Mouse (Mus musculus) forebrain, embryonic 13.5 days (tissue): ENCODE results near the gene Gm13199. TPM values are rescaled to one million over a fixed set of nuclear protein-coding genes. Genes with fewer than 3 reads are reported as not detected.

Experiments
- polyA plus RNA-seq: library from polyadenylated mRNA; unstranded; fragments of >200 nt; fragmentation: Nextera tagmentation; extraction: Ambion mirVana; gene quantifications from 2 replicates; pipeline ENCODE4 v1.2.1, GENCODE M21; 2015

The Gm13199 gene
- polyA plus RNA-seq, 1 experiment from 2014 or later: 2.3 TPM

Other genes starting within 250 kb of the Gm13199 start
- 2.8 and 3.9 TPM in 2 replicates for gene Camk1d, start 148.4 kb downstream of the Gm13199 start, polyA plus RNA-seq
- gene Nudt5, start 17.9 kb downstream of the Gm13199 start, polyA plus RNA-seq: 56.3 and 58.4 TPM in 2 replicates
- gene Cdc123, start 17.8 kb downstream of the Gm13199 start, polyA plus RNA-seq: 396 and 404 TPM in 2 replicates
- 80.4 and 88.6 TPM in 2 replicates for gene Sec61a2, start 32.5 kb upstream of the Gm13199 start, polyA plus RNA-seq
- 4.2 and 4.6 TPM in 2 replicates for gene Dhtkd1, start 79.9 kb upstream of the Gm13199 start, polyA plus RNA-seq
- gene Upf2, start 88.5 kb upstream of the Gm13199 start, polyA plus RNA-seq: 9.9 and 10.7 TPM in 2 replicates